Mouse (Mus musculus): ENCODE measurements at regions not wholly inside any gene's neighbourhood (a gene's known extent, or its start where the extent isn't known, plus 50 kb on each side); places are given as distances from the start of the nearest gene placed in this dataset.
A peak's percentile ranks its signal among the peaks of the same experiment; 100 is the strongest.

DNA sequence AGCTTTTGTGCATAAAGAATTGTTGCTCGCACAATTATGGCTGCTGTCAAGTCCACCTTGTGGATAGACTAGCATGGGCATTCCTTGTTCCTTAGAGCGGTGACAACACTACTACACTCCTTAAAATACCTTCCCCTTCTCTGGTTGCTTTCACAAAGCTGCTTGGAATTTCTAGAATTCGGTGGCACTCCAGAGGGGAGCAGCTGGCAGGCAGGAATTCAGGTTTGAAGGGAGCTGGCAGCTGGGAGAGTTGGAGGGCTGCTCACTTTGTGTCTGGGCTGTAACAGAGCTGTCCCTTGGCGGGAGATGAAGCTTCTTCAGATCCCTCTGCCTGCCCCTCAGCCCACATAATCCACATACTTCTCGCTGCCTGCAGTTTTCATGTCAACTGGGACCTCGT lies 109.7 kb downstream of the Tmsb4x start:
- intact Hi-C loops (cut with DNase I) = no loop called here
- DNase-seq = no peak

DNA sequence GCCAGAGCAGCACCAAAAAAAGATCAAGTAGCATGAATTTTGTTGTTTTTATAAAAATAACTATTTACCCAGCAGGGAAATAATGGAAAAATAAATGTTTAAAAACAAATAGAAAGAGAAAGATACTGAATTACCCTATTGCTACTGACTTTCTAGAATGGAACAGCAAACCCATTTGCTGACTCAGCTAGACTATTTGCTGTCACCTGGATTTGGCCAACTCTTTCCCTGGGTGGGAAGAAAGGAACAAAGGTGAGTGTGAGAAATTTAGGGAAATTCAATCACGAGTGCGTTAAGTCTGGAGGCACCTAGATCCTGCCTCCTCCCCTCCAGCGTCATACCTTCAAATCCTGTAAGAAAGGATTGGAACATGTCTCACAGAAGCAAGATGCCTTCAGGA lies 110.2 kb downstream of the Tmsb4x start:
- intact Hi-C loops (cut with DNase I) = no loop called here
- DNase-seq = no peak

DNA sequence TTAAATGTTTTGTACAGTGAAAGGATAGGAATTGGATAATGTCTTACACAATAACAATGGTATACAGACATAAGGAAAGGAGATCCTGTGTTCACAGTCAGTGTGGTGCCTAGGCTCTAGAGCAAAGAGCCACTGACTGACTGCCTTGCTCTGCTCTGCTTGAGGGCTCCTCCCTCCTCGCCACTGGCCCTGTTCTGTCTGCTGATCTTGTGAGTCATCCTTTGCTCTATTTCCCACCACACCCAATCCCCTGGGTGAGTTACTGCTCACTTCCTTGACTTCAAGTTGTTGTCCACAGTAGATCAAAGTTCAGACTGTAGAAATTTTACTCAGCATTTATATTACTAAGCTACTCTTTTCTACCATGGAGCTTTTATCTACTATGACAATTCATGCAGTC lies 117.3 kb downstream of the Tmsb4x start:
- peak; percentile 15 to 54 for DNase-seq
- intact Hi-C loops (cut with DNase I) = no loop called here

DNA sequence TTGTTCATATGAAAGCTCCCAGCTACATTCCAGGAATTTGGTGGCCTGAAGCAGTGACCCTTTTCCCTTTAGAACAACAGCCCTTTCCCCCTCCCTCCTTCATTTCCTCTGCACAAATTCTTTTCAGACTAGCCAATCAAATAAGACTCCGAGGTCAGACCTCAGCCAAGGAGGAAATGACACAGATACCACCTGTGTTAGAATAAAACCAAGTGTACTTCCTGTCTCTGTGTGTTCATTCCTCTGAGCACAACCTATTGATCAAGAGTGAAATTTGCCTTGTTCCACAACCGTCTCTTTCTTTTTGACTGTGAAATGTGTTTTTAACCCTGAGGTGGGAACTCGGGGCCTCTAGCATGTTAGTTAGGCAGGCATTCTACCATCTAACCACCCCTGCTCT lies 120.2 kb downstream of the Tmsb4x start:
- intact Hi-C loops (cut with DNase I) = loop anchor here (10.0 kb wide), 1 partner anchor 424 kb away; no protein-coding TSS in a partner anchor
- DNase-seq = no peak

DNA sequence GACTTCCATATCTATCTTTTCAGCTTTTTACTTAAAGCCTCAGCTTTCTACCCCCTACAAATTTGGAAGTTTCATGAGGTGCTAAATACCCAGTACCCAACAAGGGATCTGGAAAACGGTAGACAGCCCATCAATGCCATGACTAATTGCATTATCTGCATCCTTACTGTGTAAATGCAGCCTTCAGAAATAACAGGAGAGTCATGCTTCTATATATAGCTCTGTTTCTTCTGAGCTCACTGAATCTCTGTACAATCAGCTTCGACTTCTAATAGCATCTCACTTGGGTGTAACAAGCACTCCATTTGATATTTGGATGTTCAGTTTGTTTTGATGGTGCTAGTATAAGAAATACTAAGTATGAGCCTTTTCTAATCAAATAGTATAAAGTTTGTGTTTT lies 120.7 kb downstream of the Tmsb4x start:
- DNase-seq = no peak
- intact Hi-C loops (cut with DNase I) = loop anchor here (10.0 kb wide), 1 partner anchor 424 kb away; no protein-coding TSS in a partner anchor

DNA sequence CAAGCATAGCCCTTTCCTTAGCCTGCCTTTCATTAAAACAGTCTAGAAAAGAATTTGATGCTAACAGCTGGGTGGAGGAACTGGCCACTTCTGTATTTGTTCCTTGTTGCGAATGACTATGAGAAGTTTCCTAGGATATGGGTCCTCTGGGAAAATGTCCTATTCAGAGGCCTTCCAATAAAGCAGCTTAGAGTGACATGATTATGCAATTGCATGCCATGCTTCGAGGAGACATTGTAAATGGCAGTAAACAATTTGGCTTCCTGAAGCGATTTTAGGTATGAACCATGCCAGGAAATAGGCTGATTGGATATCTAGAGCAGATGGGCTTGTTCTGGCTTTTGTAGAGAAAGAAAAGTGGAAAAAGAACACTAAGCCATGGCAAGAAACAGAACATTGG lies 128.3 kb downstream of the Tmsb4x start:
- DNase-seq = no peak
- intact Hi-C loops (cut with DNase I) = loop anchor here (10.0 kb wide), 1 partner anchor 416 kb away; no protein-coding TSS in a partner anchor

DNA sequence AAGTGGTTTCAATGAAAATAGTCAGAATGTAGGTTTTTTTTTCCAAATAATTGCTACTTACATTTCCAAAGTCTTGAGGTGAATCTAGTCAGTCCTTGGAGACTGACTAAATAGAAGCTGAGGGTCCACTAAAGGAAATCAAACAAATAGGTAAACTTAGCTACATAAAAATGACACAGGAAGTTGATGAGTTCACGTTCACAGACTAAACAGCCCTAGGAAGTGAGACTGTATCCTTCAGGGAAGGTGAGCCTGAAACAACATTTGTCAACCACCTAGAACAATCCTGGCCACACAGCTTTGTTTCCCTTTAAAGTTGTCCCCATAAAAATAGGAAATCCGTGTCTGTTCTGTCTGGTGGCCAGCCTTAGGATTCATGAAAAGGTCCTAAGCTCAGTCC lies 140.0 kb downstream of the Tmsb4x start:
- DNase-seq = no peak
- intact Hi-C loops (cut with DNase I) = no loop called here

DNA sequence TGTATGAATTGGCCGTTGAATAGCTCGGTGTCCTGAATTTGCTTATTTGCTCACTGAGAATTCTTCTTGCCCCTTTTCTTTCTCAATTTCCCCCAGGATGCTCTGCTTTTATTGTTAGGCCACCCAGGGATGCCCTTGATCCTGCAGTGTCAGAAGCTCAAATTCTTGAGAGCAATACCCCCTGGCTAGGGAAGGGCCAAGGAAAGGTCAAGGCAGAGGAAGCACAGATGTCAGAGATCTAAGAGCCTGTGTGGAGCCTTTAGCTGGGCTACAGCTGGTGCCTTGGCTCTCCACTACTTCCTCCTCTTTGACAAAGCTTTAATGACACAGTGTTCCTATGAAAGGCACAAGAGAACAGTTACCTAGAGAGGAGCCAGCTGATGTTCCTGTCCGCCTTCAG lies 141.2 kb downstream of the Tmsb4x start:
- DNase-seq = no peak
- intact Hi-C loops (cut with DNase I) = no loop called here

DNA sequence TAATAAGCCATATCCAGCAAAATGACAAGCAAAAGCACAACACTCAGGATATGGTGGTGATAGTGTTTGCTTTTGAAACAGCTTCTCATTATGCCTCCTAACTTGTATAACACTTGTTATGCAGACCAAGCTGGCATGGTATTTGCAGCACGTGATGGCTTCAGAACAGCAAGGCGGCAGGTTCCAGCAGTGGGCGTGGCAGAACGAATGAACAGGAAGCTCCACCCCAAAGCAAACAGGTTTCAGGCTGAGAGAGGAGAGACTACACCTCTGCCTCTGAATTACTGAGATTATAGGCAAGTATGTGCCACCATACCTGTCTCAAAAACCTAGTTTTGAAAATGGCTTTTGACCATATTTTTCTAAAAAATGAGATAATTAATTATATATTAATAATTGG lies 145.2 kb downstream of the Tmsb4x start:
- no peak for DNase-seq
- intact Hi-C loops (cut with DNase I) = no loop called here

DNA sequence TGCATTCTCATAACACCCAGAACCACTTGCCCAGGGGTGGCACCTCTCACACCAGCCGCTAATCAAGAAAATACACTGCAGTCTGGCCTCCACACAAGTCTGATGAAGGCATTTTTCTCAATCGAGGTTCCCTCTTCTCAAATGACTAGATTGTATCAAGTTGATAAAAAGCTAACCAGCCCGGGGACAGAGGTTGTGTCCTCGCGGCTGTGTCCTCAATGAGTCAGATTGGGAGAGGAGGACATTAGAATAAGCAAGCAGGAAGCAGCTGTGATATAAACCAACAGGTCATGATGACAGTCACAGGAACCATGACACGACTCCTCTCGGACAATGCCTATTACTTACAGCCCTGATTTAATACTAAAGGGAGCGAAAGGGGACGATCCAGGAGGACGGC lies 156.7 kb downstream of the Tmsb4x start:
- no peak for DNase-seq
- intact Hi-C loops (cut with DNase I) = no loop called here

DNA sequence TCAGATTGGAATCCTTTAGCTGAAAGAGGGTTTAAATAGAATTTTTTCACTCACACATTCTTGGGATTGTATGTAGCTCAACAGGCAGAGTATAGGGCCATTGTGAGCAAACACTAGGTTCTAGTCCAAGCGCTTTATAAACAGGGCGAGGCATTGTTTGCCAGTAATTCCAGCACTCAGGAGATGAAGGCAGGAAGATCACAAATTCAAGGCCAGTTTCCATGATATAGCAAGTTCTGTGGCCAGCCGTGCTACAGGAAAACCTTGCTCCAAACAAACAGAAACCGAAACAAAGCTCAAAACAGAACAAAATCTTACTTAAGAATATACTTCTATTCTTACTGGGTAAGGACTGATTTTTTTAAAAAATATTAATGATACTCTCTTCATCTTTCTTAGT lies 159.0 kb downstream of the Tmsb4x start:
- DNase-seq = no peak
- intact Hi-C loops (cut with DNase I) = no loop called here

DNA sequence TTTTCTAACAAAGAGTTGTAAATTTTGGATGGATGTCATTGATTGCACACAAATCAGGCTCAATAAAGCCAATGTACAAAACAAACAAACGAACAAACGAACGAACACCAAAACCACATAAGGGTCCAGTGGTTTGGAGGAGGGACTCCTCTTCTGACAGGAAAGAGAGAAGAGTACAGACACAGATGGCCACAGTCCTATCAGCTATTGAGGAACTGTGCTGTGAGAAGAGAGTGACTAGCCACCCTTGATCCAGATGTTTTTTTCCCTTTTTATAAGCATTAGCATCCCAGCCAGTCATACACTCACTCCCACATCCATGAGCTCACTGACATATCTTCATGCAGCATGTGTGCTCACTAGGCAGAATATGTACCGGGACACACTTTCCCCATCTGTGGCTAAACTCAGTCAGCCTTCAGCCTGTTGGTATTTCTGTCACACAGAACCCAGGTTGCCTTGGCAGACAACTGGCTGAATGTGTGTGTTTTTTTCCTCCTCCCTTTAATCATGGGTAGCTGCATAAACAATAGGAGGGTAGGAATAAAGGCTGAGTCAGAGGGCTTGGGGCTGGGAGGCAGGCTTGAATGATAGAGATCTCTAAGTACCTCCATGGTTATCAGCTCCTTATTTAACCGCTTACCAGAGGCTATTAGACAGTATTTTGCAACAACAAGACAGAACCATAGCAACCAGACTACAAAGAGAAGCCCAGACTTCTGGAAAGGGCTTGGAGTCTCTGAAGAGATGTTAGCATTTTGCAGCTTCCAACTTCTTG lies 159.7 kb downstream of the Tmsb4x start:
- intact Hi-C loops (cut with DNase I) = no loop called here
- no peak for DNase-seq

DNA sequence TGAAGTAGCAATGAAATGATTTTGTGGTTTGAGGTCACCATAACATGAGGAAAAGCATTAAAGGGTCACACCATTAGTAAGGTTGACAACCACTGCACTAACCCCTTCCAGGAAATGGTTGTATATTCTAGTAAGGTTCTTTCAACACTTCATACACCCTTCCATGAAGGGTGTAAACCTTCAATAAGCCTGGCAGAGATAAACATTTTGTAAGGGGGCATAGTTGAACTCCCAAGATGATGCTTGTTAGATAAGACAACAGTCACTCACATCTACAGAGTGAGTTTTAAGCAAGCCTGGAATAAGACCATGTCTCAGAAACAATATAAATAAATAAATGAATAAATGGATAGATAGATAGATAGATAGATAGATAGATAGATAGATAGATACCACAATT lies 171.1 kb downstream of the Tmsb4x start:
- no peak for DNase-seq
- intact Hi-C loops (cut with DNase I) = no loop called here

DNA sequence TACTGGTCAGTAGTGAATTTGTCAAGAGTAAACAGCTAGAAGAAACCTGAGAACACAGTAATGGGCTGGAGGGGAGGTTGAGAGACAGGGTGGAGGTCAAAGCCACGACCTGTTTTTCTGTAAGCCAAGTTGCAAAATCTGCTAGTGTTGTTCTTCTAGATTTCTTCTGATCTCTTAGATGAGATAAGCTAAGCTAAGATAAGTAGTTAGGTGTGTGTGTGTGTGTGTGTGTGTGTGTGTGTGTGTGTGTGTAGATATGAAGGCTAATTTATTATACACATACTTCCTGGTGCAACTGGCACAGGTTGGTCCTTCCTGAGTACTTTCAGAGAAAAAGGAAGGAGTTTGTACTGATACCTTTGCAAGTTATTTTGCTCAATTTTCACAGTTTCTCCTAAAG lies 172.8 kb downstream of the Tmsb4x start:
- intact Hi-C loops (cut with DNase I) = no loop called here
- DNase-seq = no peak

DNA sequence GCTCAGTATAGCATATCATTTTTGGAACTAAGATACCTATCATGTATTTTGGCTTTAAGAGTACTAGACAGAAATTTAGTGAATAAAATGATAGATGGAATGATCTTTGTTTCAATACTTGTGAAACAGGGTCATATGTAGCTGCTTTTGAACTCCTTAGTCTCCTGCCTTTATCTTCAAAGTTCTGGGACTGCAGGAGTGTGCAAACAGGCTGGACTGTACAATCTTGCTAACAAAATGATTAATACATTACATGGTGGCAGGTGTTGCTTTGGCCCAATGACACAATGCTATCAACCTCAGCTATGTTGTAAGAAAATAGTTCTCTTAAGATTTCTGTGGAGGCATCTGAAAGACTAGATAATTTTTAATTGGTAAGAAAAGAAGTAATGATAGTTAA lies 173.5 kb downstream of the Tmsb4x start:
- no peak for DNase-seq
- intact Hi-C loops (cut with DNase I) = no loop called here

DNA sequence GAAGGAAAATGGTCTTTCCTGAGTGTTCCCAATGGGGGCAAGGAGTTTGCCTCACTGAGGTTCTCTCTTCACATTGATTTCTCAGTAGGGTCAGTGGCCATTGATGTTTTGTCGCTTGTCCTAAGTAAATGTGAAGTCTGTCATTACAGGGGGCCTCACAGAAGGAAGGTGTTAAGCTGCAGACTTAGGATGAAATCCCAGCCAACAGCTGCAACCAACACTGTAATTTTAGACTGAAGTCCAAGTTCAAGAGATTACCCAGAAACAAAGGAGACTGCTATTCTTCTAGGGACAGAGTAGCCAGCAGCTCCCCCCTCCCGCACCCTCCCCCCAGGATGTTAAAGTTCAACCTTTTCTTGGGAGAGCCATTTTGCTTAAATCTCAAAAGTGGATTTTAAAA lies 176.0 kb downstream of the Tmsb4x start:
- intact Hi-C loops (cut with DNase I) = no loop called here
- no peak for DNase-seq

DNA sequence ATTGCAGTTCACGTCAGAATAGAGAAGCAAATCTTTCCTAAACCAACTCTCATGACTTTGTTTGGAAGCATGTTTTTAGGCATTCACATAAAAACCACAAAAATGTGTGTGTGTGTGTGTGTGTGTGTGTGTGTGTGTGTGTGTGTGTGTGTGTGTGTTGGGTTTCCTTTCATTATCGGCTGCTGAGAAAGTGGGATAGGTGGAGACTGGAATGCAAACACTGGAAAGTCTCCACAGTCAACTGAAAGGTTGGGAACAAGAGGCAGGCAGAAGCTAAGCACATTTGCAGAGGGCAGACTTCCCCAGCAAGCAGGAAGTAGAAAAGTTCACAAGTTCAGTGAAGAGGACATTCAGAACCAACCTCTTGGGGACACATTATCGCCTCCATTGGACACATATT lies 176.5 kb downstream of the Tmsb4x start:
- intact Hi-C loops (cut with DNase I) = no loop called here
- DNase-seq = no peak

DNA sequence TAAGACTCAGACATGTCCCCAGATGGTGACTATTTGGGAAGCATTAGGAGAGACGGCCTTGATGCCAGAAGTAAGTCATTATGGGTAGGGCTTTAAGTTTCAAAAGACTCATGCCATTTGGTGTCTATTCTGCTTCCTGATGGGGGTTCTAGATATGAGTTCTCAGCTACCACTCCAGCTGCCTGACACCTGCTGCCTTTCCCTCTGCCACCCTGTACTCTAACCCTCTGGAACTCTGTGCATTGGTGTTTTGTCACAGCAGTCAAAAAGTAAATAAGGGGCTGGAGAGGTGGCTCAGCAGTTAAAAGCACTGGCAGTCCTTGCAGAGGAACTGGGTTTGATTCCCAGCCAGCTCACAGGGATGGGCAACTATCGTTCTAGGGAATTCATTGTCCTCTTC lies 177.6 kb downstream of the Tmsb4x start:
- intact Hi-C loops (cut with DNase I) = no loop called here
- no peak for DNase-seq

DNA sequence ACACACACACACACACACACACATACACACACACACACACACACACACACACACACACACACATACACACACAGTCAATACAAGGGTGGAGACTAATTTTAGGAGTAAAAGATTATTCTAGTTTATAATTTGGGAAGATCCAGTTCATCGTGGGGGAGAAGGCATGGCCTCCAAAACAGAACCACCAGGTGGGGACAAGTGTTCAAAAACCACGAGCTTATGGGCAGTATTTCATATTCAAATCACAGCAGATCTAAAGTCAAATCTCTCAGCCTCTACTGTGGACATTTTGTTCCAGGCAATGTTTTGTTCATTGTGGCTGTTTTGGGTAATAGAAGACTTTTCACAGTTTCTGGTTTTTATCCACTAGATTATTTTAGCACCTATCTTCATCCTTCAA lies 193.5 kb downstream of the Tmsb4x start:
- no peak for DNase-seq
- intact Hi-C loops (cut with DNase I) = loop anchor here (10.0 kb wide), 1 partner anchor 631 kb away; no protein-coding TSS in a partner anchor

DNA sequence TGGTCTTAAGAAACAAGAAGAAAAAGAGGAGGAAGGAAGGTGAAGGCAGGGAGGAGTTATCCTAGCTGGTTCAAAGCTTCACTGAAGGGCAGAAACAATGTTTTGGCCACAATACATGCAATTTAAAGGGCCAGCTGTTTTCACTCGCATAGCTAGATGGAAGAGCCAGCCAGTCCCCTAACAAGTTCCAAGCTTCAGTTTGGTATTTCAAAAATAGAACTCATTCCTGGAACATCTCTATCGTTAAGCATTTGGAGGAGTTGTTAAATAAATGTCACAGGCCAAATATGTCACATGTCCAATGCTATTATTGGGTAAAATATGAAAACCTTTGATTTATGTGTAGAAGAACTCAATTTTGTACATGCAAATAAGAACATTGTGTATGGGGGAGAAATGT lies 194.8 kb downstream of the Tmsb4x start:
- no peak for DNase-seq
- intact Hi-C loops (cut with DNase I) = loop anchor here (10.0 kb wide), 1 partner anchor 630 kb away; no protein-coding TSS in a partner anchor

DNA sequence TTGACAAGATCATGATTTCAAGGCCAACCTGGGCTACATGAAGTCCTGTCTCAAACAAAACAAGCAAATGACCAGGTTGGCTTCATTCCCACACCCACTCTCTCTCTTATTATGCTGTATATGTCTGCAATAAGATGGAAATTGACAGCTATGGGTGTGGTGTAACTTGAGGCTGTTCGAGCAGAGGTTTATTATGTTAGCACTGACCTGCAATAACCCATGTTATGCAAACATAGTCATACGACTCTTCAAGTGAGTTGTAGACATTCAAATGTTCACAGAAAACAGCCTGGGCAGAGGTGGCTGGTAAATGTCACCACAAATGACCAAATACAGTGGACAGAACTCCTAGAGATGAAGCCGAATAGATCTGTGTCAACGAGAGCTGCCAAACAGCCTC lies 196.2 kb downstream of the Tmsb4x start:
- intact Hi-C loops (cut with DNase I) = loop anchor here (10.0 kb wide), 1 partner anchor 628 kb away; no protein-coding TSS in a partner anchor

DNA sequence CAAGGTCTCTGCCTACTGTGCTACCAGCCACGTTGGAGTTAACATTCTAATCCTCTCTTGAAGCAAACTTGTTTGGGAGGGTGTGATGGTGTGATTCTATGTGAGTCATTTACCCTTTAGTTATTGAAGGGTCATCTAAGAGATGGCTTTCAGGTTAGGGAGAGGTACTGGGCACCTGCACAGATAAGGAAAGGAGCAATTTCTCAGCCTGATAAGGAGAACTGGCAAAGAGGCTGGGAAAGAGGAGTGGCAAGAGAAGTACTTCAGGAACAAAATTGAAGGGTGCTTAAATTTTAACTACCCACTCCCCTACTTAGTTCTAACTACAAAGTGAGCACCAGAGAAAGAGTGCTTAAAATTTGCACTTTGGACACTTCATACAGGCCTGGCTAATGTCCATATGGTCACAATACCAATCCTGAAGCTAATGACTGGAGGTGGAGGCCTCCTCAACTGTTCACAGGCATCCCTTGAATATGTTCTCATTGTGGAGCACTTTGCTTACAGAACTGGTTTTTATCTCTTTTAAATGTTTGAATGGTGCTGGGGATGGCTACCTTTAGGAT lies 197.1 kb downstream of the Tmsb4x start:
- no peak for DNase-seq
- intact Hi-C loops (cut with DNase I) = loop anchor here (10.0 kb wide), 1 partner anchor 627 kb away; no protein-coding TSS in a partner anchor

More for the DNA sequence above, 196.2 kb downstream of the Tmsb4x start:
- no peak for DNase-seq
